Mouse (Mus musculus) NIH3T3 (cell line): Measurements from ENCODE around the gene Olfr1247.
"Not testable (repeated sequence)": the region's sequence is repeated elsewhere in the genome, so short reads cannot be mapped to it uniquely, and the experiment has no call there.

Experiments used
- DNase-seq: peaks from one replicate; pipeline ENCODE4 v3.0.0-alpha.2; 2012; ENCODE audit warnings: low read depth

The Olfr1247 gene

GRCm38 (mm10) chr2:89614030-89614429 lies at the start of gene Olfr1247:
Gene Olfr1247 (minus strand): TSS chr2:89614130.
- no peak for DNase-seq

- DNase-seq = no peak
Observed at GRCm38 (mm10) chr2:89661367-89661766, 47.4 kb upstream of the Olfr1247 start, which contains the start of gene Olfr1250. Gene Olfr1250 (minus strand): TSS chr2:89661467.

GRCm38 (mm10) chr2:89634883-89635282 lies 21.0 kb upstream of the Olfr1247 start, which contains the start of gene Olfr1249:
Gene Olfr1249 (minus strand): TSS chr2:89634983.
- DNase-seq = no peak

GRCm38 (mm10) chr2:89618145-89618544 lies 4.2 kb upstream of the Olfr1247 start, which contains the start of gene Olfr1248:
Gene Olfr1248 (minus strand): TSS chr2:89618245.
- DNase-seq = not testable (repeated sequence)

- DNase-seq = no peak
Observed at GRCm38 (mm10) chr2:89593057-89593456, 20.9 kb downstream of the Olfr1247 start, which contains the start of gene Olfr1246. Gene Olfr1246 (minus strand): TSS chr2:89593157.

GRCm38 (mm10) chr2:89578347-89578746 lies 35.6 kb downstream of the Olfr1247 start, which contains the start of gene Olfr1245:
Gene Olfr1245 (minus strand): TSS chr2:89578447.
- no peak for DNase-seq

- DNase-seq = not testable (repeated sequence)
Observed at GRCm38 (mm10) chr2:89562706-89563105, 51.2 kb downstream of the Olfr1247 start.
